Mouse (Mus musculus) left cerebral cortex, adult 18-20 months (tissue): ENCODE data around the gene Ttc21b. TPM values are rescaled to one million over a fixed set of nuclear protein-coding genes. Genes with fewer than 3 reads are reported as not detected.
"Not testable (repeated sequence)": the region's sequence is repeated elsewhere in the genome, so short reads cannot be mapped to it uniquely, and the experiment has no call there.

Experiments used
- DNase-seq, 2 experiments: peaks; one replicate each; pipeline ENCODE4 v3.0.0; 2021 to 2022; ENCODE audit warnings: low spot score in 2 of 2, mixed read lengths in 1 of 2
- long read RNA-seq, 2 experiments: library from polyadenylated mRNA; stranded (forward); transcript quantifications; one replicate each; pipeline ENCODE4 v2.0.0; 2021
- total RNA-seq, 2 experiments: library from RNA; stranded (reverse); gene quantifications; 2 replicates each; pipeline ENCODE4 v1.2.3; 2021

Ttc21b gene
- total RNA-seq, result 1 to 10 TPM; 8.8 to 9.7 TPM
- long read RNA-seq, experiment 1, full-length matches to known transcripts, result 2 of 3 reads
- long read RNA-seq, experiment 1, partial matches to known transcripts, result 1 of 3 reads
- long read RNA-seq, experiment 1, other reads (novel, unspliced or antisense), result 0 of 3 reads
- long read RNA-seq, experiment 2, full-length matches to known transcripts, result 1 of 2 reads
- long read RNA-seq, experiment 2, partial matches to known transcripts, result 1 of 2 reads
- long read RNA-seq, experiment 2, other reads (novel, unspliced or antisense), result 0 of 2 reads

DNA sequence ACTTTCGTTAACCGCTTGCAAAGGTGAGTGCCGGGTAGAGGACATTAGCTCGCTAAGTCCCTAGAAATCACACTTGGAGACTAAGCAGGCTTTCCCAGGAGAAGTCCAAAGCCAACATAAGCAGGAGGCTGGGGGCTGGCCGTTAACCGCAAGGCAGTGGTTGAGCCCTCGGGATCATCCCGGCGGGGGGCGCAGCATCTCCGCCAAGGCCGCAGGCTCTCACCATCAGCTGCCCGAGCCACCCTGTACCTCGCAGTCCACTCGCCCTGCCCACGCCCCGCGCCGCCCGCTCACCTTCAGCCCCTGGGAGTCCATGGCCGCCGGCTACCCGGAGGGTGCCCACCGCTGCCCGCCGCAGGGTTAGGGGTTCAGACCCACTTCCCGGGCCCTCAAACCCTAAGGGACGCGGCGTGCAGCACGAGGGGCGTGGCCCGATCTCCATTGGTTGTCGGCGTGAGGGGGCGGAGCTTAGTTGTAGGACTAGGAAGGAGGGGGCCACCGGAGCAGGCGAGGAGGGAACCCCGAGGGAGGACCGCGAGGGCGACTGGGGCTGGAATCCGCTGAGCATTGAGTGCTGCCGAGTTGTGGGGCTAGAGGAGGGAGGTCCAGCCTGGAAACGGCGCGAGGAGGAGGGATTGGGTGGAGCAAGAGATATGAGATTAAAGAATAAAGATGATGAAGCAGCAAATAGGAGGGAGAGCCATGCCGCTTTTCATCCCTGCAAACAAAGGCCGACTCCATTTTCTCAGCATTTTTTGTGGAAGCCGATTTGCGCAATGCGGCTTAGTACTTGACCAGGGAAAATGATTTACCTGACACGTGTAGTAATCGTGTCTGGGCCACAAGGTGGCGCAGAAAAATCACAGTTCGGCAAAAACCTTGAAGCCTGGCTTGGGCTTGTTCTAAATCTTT lies at the start of gene Ttc21b:
TSS of gene Ttc21b (minus strand) at position 398 of the 912 bp plus-strand sequence.
- peak; percentile 98 for DNase-seq

DNA sequence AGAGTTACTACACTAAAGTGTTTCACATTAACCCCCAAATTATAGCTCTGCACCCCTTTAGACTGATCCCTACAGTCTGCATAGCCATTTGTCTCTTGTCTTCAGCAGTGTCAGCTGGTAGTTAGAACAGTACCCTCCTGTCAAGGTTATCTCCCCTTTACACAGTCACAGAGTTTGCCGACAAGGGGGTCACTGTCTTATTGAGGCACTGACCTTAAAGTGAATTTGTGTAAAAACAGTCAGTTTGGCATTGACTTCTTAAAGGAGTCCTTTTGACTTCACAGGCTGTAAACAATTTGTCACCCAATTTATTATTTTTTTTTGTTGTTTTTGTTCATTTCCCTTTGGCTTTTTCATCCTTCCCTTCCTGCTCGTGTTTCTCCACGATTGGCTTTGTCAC lies 16.1 kb upstream of the Ttc21b start:
- DNase-seq, result no peak

DNA sequence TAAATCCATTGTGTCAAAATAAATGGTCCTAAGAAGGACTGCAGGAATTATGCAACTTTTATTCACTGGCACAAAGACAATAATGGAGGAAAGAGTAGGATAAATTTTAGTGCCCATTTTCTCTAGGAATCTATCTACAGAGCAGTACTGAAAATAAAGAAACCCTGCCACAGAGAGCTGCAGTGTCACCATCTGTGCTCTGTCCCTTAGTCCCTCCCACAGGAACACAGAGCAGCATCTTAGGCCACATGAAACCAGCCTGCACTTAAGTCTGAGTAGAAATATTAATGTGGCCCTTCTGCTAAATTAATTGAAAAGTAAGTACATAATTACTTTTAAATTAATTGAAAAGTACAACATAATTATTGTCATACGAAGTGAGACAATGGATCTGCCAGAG lies 12.4 kb downstream of the Ttc21b start:
- no peak for DNase-seq

DNA sequence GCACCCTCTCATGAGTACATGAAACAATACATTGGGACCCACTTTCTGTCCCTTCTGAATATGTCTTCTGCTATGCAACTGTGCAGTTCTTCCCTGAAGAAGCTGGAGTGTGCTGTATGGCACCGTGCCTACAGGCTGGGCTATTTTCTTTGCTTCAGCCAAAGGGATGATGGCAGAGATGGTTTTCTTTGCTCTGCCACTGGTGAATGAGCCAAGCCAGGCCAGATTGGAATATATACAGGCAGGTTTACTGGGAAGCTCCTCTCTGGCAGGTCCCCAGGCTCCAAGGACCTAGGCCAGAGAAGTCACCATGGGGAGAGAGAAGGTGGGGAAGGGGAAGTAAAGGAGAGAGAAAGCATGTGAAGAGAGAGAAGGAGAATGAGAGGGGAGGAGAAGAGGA lies 16.1 kb downstream of the Ttc21b start:
- DNase-seq, result no peak

DNA sequence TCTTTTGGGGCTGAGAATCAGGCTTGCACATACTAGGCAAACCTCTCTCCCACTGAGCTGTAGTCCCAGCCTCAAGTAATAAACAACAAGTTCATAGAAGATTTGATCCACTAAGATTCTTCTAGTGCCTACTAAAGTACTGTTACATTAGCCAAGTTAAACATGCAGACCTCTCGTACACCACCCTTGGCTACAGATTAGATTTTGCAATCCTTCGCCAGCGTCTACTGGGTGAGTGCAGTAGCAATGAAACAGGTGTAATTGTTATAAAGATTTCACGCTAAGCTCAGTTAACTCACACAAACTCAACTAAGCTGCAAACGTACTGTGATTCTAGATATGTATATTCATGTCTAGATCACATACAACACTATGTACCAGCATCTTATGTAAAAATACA lies 17.5 kb downstream of the Ttc21b start:
- DNase-seq, result no peak

DNA sequence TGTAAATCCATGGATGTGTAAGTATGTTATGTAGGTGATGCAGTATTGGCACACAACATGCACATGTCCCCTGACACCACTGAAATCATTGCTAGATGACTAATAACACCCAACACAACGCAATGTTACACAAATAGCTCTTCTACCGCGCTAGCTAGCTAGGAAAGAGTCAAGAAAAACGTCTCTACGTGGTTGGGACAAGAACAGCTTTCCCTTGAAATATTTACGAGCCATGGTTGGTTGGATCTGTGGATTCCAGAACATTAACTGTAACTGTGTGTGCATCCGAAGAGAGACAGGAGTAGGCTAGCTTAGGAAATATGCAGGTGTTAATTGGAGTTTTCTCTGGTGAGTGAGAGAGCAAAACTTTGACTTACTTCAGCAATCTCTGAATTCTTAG lies 35.5 kb downstream of the Ttc21b start:
- DNase-seq, result no peak

DNA sequence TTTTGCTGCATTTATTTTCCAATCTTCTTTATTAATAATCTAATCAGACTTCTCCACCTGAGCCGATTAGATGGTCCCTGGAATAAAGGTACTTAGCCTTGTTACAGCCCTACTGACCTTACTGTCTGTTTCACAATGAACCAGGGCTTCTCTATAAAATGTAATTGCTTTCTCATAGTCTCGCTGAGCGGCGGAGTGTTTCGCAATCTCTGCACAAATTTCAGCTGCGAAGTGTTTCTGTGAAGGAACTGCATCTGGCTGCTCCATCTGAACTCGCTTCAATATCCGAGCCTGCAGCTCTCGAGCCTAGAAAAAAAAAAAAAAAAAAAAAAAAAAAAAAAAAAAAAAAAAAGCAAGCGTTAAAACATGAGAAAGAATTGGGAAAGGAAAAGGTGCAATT lies 46.5 kb downstream of the Ttc21b start:
- no peak for DNase-seq

DNA sequence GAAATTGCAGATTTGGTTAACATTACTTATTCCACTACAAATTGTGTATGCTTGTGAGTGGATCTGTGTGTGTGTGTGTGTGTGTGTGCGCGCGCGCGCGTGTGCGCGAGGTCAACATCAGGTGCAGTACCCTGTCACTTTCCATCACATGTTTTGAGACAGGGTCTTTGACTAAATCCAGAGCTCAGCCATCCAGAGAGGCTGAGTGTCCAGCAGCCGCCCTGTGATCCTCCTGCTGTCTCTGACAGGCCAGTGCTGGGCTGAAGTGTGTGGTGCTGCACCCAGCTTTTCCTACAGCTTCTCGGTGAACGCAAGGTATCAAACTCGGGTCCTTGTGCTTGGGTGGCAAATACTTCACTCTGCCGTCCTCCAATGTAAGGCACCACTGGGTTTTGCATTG lies 47.1 kb downstream of the Ttc21b start:
- DNase-seq, result no peak

DNA sequence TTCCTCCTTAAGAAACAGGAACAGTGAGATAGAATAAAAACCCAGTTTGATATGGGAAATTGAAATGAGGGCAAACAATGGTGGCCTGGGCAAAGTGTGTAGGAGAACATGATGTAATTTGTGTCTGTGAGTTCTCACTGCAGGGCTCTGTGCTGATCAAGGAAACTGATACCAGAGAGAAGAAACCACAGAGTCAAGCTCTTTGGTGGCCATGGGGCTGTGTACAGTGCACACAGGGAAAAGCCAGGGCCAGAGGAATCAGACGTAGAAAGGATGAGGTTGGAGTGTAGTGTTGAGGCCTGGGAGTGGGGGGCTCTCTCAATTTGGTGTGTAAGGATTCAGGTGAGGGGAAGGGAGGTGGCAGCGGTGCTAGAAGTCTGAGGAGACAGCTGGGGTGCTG lies 49.6 kb downstream of the Ttc21b start:
- DNase-seq, result no peak

DNA sequence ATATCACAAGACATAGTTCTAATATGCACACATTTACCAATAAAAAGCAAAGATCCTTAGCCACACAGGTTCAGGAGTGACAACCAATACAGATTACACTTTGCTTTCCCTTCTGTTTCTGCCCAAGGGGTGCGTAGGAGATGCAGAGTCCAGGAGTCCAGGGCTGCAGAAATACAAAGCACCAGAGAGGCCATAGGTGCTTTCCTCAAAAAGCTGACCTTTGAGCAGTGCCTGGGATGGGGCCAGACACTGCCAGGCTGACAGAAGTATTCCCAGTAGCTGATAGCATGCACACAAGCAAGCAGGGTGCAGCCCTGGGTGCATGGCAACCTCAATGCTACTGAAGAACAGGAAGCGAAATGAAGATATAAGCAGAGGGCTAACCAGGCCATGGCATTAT lies 52.2 kb downstream of the Ttc21b start:
- no peak for DNase-seq

DNA sequence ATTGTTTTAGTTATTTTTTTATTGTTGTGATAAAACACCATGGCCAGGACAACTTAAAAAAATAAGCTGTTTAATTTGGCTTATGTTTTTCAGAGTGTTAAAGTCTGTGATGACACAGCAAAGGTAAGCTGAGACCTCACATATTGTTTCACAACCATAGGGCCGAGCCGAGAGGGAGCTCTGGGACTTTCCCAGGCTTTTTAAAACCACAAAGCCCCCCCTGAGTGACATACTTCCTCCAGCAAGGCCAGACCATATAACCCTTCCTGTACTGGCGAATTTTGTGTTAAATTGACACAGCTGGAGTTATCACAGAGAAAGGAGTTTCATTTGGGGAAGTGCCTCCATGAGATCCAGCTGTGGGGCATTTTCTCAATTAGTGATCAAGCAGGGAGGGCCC lies 56.2 kb downstream of the Ttc21b start:
- DNase-seq, result no peak

DNA sequence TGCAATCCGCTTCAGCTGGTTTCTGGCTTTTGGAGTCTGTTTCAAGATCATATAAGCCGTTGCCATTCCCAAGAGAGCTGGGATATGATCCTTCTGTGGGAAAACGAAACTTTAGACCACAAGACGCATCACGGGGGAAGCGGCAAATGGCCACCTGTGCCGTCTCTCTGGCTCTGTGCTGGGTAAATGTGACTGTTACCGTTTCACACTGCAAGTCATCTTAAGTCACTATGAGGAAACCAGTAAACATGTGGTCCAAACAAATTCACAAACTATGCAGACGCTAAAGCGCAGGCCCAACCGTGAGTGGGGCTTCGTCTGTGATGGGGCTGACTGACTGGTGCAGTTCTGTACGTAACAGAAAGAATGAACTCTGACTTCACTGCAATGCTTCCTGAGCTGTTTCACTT lies 64.7 kb downstream of the Ttc21b start:
- DNase-seq, result no peak

DNA sequence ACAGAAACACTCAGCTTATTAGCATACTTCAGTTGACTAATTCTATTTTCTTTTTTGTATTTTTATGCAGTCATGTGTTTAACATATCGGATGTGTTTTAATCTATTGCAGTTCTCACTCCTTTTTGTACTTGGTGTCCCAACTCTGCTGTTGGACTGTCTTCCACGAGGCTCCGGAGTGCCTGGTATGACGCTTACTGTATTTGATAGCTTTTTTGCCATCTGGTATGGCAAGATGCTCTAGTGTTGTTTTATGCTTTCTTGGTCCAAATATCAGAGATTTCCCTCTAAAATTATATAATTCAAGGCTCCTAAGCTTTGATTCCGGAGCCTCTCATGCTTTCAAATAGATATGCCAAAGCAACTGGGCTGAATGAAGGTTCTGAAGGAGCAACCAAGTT lies 66.3 kb downstream of the Ttc21b start:
- no peak for DNase-seq

DNA sequence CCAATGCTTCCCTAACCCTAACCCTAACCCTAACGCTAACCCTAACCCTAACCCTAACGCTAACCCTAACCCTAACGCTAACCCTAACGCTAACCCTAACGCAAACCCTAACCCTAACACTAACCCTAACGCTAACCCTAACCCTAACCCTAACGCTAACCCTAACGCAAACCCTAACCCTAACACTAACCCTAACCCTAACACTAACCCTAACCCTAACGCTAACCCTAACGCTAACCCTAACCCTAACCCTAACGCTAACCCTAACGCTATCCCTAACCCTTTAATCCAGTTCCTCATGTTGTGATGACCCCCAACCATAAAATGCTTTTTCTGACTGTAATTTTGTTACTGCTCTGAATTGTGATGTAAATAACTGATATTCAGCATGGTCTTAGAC lies 67.2 kb downstream of the Ttc21b start:
- not testable (repeated sequence) for DNase-seq

DNA sequence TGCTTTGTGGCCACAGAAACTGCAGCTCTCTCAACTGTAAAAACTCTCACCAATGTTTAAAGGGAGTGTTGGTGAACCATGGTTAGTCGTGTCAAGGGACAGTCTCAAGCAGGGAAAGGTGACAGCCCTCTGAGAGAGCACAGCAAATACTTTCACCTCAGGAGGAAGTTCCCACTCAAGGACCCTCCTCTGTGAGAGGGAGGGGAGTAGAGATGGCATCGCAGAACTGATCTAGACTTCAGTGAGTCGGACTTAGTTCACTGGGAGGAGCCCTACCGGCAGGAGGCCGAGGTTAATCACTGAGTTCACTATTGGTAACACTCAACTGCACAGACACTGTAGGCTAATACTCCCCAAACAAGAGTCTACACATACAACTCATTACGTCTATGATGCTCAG lies 68.9 kb downstream of the Ttc21b start:
- no peak for DNase-seq

DNA sequence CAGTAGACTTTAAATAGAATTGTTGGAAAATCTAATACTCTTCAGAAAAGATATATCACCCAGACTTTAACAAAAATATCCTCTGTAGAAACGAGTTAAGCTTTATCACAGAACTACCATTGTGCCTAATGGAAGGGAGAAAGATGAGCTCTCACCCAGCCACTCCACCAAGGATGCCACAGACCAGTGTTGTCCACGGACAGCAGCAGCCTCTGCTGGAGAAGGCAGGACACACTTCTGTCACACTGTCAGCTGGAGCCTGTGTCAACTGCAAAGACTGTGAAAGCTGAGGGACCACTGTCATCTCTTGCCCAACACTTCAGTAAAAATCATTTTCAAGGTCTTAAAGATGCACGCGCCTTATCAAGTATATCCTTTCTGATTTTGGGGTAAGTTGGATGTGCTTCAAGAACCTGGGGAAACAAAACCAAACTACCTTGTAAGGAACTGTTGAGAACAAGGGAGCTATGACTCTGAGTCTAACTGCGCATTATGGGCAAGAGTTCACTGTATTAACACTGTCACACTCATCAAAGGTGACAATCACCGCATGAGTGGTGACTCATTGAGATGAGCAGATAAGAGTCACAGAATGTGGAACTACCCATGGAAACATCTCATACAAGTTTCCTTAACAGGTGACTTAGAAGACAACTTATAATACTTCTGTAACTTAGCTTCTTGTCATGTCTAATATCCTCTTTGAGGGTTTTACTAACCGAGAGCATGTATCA lies 71.8 kb downstream of the Ttc21b start:
- peak; percentile 35 to 53 for DNase-seq

DNA sequence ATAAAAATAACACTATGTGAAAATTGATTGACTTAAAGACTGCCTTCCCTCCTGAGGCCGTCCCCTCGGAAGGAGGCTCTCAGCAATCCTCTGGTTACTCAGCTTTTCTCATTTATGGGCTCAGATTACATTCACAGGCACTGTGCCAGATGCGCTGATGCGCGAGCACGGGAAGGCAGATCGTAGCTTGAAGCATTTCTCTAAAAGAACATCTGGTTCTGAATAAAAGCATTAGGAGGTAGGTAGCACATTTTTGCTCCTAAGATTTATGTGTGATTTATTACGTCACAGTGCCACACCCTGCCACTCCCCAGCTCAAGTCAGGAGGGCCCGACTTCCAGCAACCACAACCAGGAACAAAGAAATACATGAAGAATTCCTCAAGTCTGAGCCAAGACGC lies 76.1 kb downstream of the Ttc21b start:
- peak; percentile 47 to 55 for DNase-seq

DNA sequence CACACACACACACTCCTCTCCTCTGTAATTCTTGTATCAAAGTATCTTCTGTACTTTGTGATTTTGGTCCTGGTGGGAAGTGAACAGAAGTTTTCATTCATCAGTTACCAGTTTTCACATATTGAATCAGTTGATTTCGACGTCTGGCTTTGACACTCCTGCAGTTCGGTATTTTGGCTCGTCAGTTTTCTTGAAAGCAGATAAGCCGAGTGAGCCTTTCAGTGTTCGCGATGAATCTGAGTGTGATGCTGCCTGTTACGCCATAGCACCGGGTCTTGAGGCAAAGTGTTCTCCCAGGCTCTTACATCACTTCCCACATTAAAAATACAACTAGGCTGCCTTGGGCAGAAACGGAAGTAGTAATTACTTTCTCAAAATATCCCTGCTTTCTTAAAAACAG lies 76.6 kb downstream of the Ttc21b start:
- DNase-seq, result no peak

DNA sequence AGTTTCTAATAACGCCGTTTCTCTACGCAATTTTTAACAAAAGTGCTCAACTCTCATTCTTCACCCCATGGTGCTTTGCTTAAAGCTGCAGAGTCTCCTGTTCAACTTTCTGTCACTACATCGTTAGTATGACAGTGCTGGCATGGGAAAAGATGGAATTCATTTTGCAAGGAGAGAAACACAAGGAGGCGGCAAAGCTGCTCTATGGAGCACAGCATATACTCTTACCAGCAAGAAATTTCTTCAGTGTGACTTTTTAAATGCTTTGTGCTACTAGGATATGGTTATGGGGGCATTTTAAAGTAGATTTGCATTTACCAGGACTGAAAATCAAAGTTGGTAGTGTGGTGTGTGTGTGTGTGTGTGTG lies 77.6 kb downstream of the Ttc21b start:
- DNase-seq, result no peak

DNA sequence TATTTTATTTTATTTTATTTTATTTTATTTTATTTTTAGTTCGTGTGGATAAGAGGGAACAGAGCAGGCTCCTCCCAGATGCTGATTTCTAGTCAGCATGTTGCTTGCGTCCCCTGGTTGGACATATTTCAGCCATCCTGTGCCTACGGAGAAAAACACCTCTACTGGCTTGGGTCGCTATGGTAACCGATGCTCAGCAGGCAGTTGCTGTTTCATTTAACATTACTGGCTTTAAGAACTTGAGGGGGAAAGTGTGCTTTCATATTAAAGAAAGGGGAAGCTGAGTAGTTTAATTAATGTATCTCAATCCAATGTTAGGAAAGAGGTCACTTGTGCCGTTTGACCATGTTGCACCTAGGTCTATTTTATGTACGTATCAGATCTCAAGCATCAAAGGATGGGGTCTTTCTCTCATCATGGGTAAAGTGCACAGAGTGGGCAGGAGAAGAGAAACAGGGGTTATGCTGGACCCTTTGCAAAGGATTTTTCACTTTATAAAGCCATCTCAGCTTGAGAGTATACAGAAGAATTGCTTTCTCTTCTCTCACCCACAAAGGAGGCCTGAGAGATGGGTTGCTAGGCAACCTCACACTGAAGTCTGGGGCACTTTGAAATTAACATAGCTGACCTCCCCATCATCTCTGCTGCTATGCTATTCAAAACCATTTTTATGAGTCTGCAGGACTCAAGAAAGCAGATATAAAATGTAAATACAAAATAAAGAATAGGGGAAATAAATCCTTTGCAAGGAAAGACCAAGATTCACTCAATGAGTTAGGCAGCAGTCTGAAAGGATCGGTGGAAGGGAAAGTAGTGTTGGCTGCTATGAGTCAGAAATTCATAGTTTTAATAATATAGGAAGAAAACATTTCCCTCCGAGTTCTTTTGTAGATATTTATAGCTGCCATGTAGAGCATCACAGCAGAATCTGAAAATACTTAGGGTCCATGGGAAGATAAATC lies 78.2 kb downstream of the Ttc21b start:
- DNase-seq, result no peak

DNA sequence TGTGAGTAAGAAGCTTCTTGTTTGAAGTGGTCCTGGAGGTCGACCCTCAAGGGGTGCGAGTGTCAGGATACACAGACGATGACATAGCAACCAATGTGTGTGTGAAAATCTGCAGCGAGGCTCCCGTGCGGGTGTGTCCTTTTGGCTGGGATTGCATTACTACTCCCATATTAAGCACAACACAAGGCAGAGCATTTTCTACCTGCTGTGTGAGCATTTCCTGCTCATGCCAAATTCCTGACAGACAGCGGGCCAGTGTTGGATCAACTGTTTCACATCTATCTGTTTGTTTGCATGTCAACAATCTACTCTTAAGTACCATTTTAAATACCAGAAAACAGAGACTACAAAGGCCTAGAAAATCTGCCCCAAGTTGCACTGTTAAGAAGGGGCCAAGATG lies 79.4 kb downstream of the Ttc21b start:
- DNase-seq, result no peak
